Mouse (Mus musculus) hindbrain, postnatal 0 days (tissue): ENCODE measurements around the gene Zfhx2. TPM values are rescaled to one million over a fixed set of nuclear protein-coding genes. Genes with fewer than 3 reads are reported as not detected.

Source experiments
- ATAC-seq: fragments of 200-750 bp; cut with Nextera tagmentation; 2 replicates; pipeline ENCODE4 v1.8.0; 2017; ENCODE audit warnings: mild to moderate bottlenecking, moderate TSS enrichment, moderate library complexity
- DNase-seq: peaks from one replicate; pipeline ENCODE4 v3.0.0-alpha.2; 2015; ENCODE audit warnings: low spot score
- H3K27ac ChIP-seq: fragments of 300-500 bp; sonication (generic); 2 replicates; pipeline ENCODE4 v1.5.1; 2014; ENCODE audit warnings: mild to moderate bottlenecking
- H3K27me3 ChIP-seq: fragments of 300-500 bp; sonication (generic); 2 replicates; pipeline ENCODE4 v1.6.1; 2014; ENCODE audit warnings: low read length, mixed read lengths; ENCODE audit not compliant: insufficient read depth
- H3K36me3 ChIP-seq: fragments of 300-500 bp; sonication (generic); 2 replicates; pipeline ENCODE4 v1.6.1; 2014; ENCODE audit warnings: low read length, mixed read lengths; ENCODE audit not compliant: insufficient read depth
- H3K4me1 ChIP-seq: fragments of 300-500 bp; sonication (generic); 2 replicates; pipeline ENCODE4 v1.6.1; 2014; ENCODE audit warnings: antibody characterized with exemption, low read length, mixed read lengths; ENCODE audit not compliant: insufficient read depth
- H3K4me2 ChIP-seq: fragments of 300-500 bp; sonication (generic); 2 replicates; pipeline ENCODE4 v1.6.1; 2014; ENCODE audit warnings: low read depth, mild to moderate bottlenecking, low read length, moderate library complexity, mixed read lengths
- H3K4me3 ChIP-seq: fragments of 300-500 bp; sonication (generic); 2 replicates; pipeline ENCODE4 v1.5.1; 2014; ENCODE audit warnings: low read length
- H3K9ac ChIP-seq: fragments of 300-500 bp; sonication (generic); replicated peaks from 2 replicates; pipeline ENCODE4 v1.6.1; 2014; ENCODE audit warnings: mild to moderate bottlenecking, low read length, moderate library complexity, mixed read lengths
- H3K9me3 ChIP-seq: fragments of 300-500 bp; sonication (generic); 2 replicates; pipeline ENCODE4 v1.6.1; 2016; ENCODE audit warnings: low read length, mixed read lengths
- CTCF ChIP-seq: IDR thresholded peaks from 2 replicates; pipeline ENCODE4 v1.5.1; 2016; ENCODE audit warnings: antibody characterized with exemption, control low read depth, low read depth
- WGBS: fragments of 180-500 bp; shearing (Covaris S2); extraction: QIAGEN DNeasy Blood & Tissue Kit; methylation state at CpG from one replicate; pipeline ENCODE4 v1.1.7; 2014; 5-methylcytosine and 5-hydroxymethylcytosine counted together
- polyA plus RNA-seq: library from polyadenylated mRNA; unstranded; fragments of >200 nt; fragmentation: Nextera tagmentation; extraction: Ambion mirVana; gene quantifications from 2 replicates; pipeline ENCODE4 v1.2.1, GENCODE M21; 2015
- total RNA-seq: library from RNA; depleted of rRNA; stranded (reverse); fragments of >200 nt; gene quantifications from 2 replicates; pipeline ENCODE4 v1.2.3, GENCODE M21; 2014

The Zfhx2 gene
- total and polyA plus RNA-seq, 2 experiments from 2014 or later, result 8.1 to 10.9 TPM

GRCm38 (mm10) chr14:55071756-55072155 lies 20.4 kb downstream of the Zfhx2 start:
- Histone ChIP-seq H3K4me1 (no peaks in the 10 kb centered on the region), H3K27me3 (no peaks in the 10 kb centered on the region), H3K4me3 (no peak overlapping the region), H3K4me2 (no peak overlapping the region), H3K9me3 (no peaks in the 10 kb centered on the region), H3K9ac (0 out of 2 replicates have a peak overlapping the region, but pooled peaks have one; percentile 19), H3K36me3 (peaks cover 45% of the 10 kb centered on the region), H3K27ac (peak overlapping the region; percentile 29; the same call in 1 of the 2 replicates)
- DNase-seq (no peak), ATAC-seq (no peak)
- 36% methylated on average over 19 of the region's 19 CpGs for WGBS
- no peak for TF ChIP-seq CTCF

DNA sequence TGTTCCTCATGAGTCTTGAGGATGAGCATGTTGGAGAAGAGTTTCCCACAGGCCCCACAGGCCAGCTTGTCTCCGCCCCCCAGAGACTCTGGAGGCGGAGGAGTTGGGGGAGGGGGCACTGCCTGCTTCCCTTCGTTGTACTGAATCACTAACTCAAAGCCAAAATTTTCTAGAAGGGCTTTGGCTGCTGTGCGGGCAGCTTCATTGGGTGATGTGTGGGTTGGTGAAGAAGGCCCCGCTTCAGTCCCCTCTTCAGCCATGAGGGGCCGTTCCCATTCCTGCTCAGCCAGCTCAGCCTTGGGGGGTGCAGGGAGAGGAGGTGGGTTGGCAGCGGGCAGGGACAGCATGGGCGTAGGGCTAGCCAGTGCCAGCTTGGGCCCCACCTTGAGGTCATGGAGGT lies 26.1 kb downstream of the Zfhx2 start:
- no peak for DNase-seq
- H3K27ac ChIP-seq, result no peak overlapping the region
- no peaks in the 10 kb centered on the region for H3K27me3 ChIP-seq
- peaks cover 34% of the 10 kb centered on the region for H3K36me3 ChIP-seq
- no peak for TF ChIP-seq CTCF
- WGBS, result 85% methylated on average over 8 of the region's 8 CpGs
- no peak overlapping the region for H3K9ac ChIP-seq
- H3K4me1 ChIP-seq, result peaks cover 13% of the 10 kb centered on the region; the same call in 1 of the 2 replicates
- no peak overlapping the region for H3K4me2 ChIP-seq
- ATAC-seq, result no peak
- H3K9me3 ChIP-seq, result no peaks in the 10 kb centered on the region
- H3K4me3 ChIP-seq, result no peak overlapping the region

DNA sequence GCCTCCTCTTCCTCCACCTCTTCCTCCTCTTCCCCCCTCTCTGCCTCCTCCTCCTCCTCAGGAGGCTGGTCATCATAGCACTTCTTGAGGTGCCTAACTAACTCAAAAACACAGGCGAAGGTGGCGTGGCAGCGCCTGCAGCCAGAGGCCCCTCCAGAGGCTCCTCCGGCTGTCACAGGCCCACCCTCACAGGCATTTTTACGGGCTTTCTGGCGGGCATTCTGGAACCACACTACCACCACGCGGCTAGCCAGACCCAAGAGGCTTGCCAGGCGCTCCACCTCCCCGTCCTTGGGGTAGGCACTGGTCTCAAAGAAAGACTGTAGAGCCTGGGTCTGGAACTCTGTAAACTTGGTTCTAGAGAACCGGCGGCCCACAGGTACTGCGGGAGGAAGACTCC lies 26.7 kb downstream of the Zfhx2 start:
- H3K27me3 ChIP-seq, result no peaks in the 10 kb centered on the region
- DNase-seq (no peak), ATAC-seq (no peak)
- peaks cover 34% of the 10 kb centered on the region for H3K36me3 ChIP-seq
- H3K4me2 ChIP-seq, result no peak overlapping the region
- no peak overlapping the region for H3K4me3 ChIP-seq
- no peak overlapping the region for H3K27ac ChIP-seq
- no peaks in the 10 kb centered on the region for H3K9me3 ChIP-seq
- no peak for TF ChIP-seq CTCF
- H3K4me1 ChIP-seq, result peaks cover 13% of the 10 kb centered on the region; the same call in 1 of the 2 replicates
- no peak overlapping the region for H3K9ac ChIP-seq
- WGBS, result 86% methylated on average over 13 of the region's 13 CpGs

- Histone ChIP-seq H3K4me2 (no peak overlapping the region), H3K4me1 (peaks cover 16% of the 10 kb centered on the region), H3K4me3 (no peak overlapping the region), H3K36me3 (peaks cover 34% of the 10 kb centered on the region), H3K9ac (no peak overlapping the region), H3K9me3 (no peaks in the 10 kb centered on the region), H3K27ac (0 out of 2 replicates have a peak overlapping the region, but pooled peaks have one; percentile 16), H3K27me3 (no peaks in the 10 kb centered on the region)
- whole genome bisulfite sequencing, result 75% methylated on average over 35 of the region's 35 CpGs
- TF ChIP-seq CTCF, result no peak
- ATAC-seq, result no peak
- no peak for DNase-seq
These were observed 27.4 kb downstream of the Zfhx2 start for GRCm38 (mm10) chr14:55064481-55065370.

DNA sequence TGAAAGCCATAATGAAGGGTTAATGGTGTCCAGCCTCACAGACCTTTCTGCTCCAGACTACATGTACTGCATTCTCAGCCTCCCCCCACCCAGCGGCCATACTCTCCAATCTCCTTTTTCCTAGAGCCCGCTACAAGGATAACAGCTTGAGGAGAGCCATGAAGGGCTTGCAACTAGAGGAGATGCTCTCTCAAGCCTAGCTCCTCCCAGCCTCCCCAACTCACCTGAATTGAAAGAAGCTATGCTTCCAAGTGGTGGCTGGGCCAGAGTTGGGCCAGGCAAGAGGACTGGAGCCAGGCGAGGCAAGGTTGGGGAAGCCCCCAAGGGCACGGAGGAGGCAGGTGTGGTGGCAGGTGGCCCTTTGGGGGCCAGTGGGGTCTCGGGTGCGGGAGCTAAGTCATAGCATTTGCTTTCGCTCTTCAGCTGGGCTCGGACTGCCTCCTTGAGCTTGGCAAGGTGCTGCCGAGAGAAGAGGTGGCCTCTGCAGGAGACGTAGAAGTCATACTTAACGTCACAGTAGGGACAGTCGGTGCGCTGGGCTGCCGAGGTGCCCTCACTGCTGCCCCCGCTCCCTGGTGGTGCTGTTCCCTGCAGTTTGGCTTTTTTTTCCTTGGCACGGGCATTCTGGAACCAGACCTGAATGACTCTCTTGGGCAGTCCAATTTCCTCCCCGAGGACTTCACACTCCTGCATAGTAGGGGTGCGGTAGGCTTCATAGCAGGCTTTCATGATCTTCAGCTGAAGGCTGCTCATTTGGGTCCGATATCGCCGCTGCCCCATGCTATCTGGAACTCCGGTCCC lies 28.3 kb downstream of the Zfhx2 start:
- Histone ChIP-seq H3K9me3 (no peaks in the 10 kb centered on the region), H3K27me3 (no peaks in the 10 kb centered on the region), H3K27ac (0 out of 2 replicates have a peak overlapping the region, but pooled peaks have one; percentile 16), H3K4me2 (no peak overlapping the region), H3K36me3 (peaks cover 28% of the 10 kb centered on the region), H3K4me3 (no peak overlapping the region), H3K4me1 (peaks cover 18% of the 10 kb centered on the region), H3K9ac (no peak overlapping the region)
- DNase-seq (no peak), ATAC-seq (no peak)
- no peak for TF ChIP-seq CTCF
- WGBS, result 79% methylated on average over 22 of the region's 22 CpGs

GRCm38 (mm10) chr14:55063117-55063516 lies 29.0 kb downstream of the Zfhx2 start:
- Histone ChIP-seq H3K9me3 (no peaks in the 10 kb centered on the region), H3K27me3 (no peaks in the 10 kb centered on the region), H3K9ac (no peak overlapping the region; the same call in 1 of the 2 replicates), H3K36me3 (peaks cover 21% of the 10 kb centered on the region; the same call in 1 of the 2 replicates), H3K4me1 (peaks cover 18% of the 10 kb centered on the region), H3K27ac (peak overlapping the region; percentile 37; the same call in 1 of the 2 replicates), H3K4me3 (0 out of 2 replicates have a peak overlapping the region, but pooled peaks have one; percentile 2), H3K4me2 (peak overlapping the region; percentile 28; the same call in 1 of the 2 replicates)
- 81% methylated on average over 5 of the region's 5 CpGs for WGBS
- ATAC-seq (no peak), DNase-seq (no peak)
- TF ChIP-seq CTCF, result peak; percentile 16; the same call in 1 of the 2 replicates
